Mouse (Mus musculus): ENCODE measurements around the gene Pde5a. TPM values are rescaled to one million over a fixed set of nuclear protein-coding genes. Genes with fewer than 3 reads are reported as not detected.

Pde5a gene
- total RNA-seq, 2 experiments from 2014 or later: 5.0 to 6.2 TPM

DNA sequence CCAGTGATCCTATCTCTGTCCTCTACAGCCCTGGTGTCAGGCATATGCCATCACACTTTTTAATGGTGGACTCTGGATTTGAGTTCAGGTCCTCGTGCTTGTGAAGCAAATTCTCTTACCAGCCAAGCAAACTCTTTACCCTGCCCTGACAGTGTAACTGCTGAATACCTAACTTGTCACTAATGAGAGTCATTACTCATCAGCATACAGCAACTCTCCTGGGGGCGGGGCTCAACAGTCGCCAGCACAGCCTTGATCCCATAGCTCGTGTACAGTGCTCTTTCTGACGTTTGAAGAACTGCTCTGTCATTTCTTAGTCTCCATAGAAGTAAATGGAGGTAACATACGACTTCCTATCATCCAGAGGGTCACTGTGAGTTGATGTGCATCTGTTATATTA lies 169.5 kb downstream of the Pde5a start:
- intact Hi-C loops (cut with DNase I): no loop called here
- no peak for DNase-seq (ENCODE audit: low spot score)

DNA sequence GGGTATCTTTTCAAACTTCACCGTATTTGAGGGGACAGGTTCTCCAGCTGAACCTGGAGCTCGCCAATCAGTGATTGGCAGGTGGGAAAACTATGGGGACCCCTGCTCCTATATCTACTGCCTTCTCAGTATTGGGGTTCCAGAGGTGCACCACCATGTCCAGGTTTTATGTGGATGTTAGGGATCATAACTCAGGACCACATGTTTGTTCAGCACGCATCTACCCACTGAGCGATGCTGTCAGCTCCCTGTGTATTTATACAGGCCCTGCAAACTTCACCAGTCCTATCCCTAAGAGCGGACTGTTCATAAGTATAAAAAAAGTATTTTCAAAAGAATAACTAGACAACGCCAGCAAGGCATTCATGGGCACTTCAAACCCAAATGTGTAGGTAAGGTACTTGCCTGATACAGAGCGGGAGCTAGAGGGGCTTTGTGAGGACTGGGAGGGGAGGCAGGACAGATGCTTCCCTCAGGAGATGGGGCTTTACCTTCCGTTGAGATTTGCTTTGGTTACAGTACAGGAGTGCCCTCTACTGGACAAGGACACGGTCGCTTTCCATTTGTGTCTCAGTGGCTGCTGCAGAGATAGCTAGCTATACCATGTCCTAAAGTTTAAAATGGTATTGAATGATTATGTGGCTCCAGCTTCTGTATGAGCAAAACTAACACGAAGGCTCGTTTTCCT lies 175.1 kb downstream of the Pde5a start:
- no peak for DNase-seq (ENCODE audit: low spot score)
- intact Hi-C loops (cut with DNase I): loop anchor here (1.0 to 10.0 kb wide), 3 partner anchors 109 to 256 kb away; no protein-coding TSS in a partner anchor

GRCm38 (mm10) chr3:122907841-122908240 lies 179.1 kb downstream of the Pde5a start:
- intact Hi-C loops (cut with DNase I): loop anchor here (10.0 kb wide), 1 partner anchor 113 kb away; no protein-coding TSS in a partner anchor
- no peak for DNase-seq (ENCODE audit: low spot score)

Other genes starting within 250 kb of the Pde5a start
- 10 to 100 TPM; 19.2 to 20.3 TPM for gene Fnbp1l, start 109.2 kb upstream of the Pde5a start, total RNA-seq (2021)
- not detected for gene Fabp2, start 166.1 kb downstream of the Pde5a start, total RNA-seq (2021)
- not detected for gene Gm10959, start 190.4 kb downstream of the Pde5a start, total RNA-seq (2021)
- gene 1810037I17Rik, start 195.3 kb downstream of the Pde5a start, total RNA-seq (2021): 100 to 1,000 TPM in 1 of 2 experiments, 10 to 100 TPM in 1; 99.5 to 106 TPM